Mouse (Mus musculus) spleen, adult 2 months (tissue): Measurements from ENCODE around the gene Gab1.

Experiments
- CTCF ChIP-seq: fragments of 200-500 bp; IDR thresholded peaks from 2 replicates; pipeline ENCODE4 v1.5.1; 2011; ENCODE audit warnings: mild to moderate bottlenecking, inconsistent platforms; ENCODE audit not compliant: insufficient read depth, insufficient read length, insufficient replicate concordance; ENCODE audit errors: extremely low read depth
- POLR2A ChIP-seq: fragments of 200-500 bp; IDR thresholded peaks from 2 replicates; pipeline ENCODE4 v1.6.1; 2011; ENCODE audit warnings: low read depth, low read length, inconsistent platforms

DNA sequence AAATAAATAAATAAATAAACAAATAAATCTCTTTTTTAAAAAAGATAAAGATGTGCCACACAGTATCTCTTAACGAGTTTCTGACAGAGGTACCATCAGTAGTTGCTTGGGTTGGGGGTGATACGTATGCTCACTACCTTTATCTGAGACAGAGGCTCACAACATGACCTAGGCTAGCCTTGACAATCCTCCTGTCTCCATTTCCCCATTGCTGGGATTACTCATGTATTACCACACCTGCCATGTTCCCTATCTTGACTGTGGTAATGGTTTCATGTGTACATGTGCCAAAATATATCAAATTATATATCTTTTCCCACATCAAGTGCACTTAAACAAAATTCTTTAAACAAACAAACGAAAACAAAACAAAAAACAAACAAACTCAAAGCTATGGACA is 14.2 kb upstream of the Gab1 start:
- TF ChIP-seq POLR2A (no peak), CTCF (no peak)
